Mouse (Mus musculus): ENCODE results near the gene Gnas. TPM values are rescaled to one million over a fixed set of nuclear protein-coding genes. Genes with fewer than 3 reads are reported as not detected.
"Not testable (repeated sequence)": the region's sequence is repeated elsewhere in the genome, so short reads cannot be mapped to it uniquely, and the experiment has no call there.

Gene Gnas
- total RNA-seq, 2 experiments from 2014 or later, result 3,043 to 3,192 TPM

DNA sequence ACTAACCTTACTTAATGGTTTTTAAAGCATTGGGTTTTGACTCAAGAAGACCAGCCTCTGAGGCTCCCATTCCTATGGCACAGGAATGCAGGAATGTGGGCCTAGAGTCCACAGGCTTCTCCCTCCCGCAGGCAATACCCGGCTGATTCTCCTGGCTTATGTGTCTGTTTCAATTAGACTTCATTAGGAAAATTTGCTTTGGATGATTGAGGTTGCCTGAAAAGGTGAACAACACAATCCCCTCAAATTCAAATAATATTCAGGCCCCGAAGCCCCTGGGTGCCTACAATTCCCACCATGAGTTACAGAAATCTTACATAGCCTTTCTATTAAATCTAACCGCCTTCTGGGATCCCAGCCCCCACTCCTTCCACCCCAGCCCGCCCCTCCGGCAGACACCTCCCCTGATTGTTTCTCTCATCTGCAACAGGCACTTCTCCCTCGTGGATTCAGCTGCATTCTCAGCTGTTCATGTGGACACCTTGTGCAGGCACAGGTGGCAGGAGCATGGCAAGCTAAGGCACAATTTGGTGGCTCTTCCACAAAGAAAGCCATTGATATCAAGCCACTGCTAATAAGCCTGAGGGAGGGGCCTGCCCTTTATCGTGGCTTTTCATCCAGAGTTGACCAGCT is 7.0 kb downstream of the Gnas start:
- no peak for DNase-seq (ENCODE audit: low spot score in 2 of 2)

DNA sequence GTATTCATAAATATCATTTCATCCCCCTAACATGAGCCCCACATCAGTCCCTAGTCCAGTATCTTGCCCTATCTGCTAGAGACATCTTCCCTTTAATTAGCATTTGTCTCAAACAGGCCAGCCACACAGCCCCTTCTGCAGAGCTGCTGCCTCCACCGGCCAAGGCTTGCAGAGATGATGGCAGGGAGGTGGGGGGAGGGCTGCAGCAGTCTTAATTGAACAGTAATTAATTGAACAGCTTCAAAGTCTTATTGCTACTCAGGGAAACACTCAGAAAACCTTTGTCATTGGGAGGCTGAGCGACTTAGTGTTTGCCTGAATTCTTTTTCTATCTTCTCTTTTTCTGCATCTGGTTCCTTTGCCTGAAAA is 7.5 kb downstream of the Gnas start:
- no peak for DNase-seq (ENCODE audit: low spot score in 2 of 2)

DNA sequence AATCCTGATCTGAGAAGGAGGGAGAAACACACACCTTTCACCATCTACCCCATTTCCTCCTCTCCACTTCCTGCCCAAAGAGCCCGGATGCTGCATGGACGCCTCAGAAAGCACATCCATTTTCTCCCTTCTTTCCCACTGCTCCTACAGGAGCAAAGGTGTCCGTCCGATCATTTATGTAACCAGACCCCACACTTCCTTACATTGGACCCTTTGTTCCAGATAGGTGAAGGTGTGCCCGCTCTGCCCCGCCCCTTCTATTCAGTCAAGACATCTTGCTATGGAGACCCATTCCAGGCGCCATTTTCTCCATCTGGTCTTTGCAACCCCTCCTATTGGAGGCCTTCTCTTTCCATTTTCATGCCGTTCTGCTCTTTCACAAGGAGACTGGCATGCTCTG is 10.3 kb downstream of the Gnas start:
- DNase-seq (ENCODE audit: low spot score in 2 of 2), result no peak

DNA sequence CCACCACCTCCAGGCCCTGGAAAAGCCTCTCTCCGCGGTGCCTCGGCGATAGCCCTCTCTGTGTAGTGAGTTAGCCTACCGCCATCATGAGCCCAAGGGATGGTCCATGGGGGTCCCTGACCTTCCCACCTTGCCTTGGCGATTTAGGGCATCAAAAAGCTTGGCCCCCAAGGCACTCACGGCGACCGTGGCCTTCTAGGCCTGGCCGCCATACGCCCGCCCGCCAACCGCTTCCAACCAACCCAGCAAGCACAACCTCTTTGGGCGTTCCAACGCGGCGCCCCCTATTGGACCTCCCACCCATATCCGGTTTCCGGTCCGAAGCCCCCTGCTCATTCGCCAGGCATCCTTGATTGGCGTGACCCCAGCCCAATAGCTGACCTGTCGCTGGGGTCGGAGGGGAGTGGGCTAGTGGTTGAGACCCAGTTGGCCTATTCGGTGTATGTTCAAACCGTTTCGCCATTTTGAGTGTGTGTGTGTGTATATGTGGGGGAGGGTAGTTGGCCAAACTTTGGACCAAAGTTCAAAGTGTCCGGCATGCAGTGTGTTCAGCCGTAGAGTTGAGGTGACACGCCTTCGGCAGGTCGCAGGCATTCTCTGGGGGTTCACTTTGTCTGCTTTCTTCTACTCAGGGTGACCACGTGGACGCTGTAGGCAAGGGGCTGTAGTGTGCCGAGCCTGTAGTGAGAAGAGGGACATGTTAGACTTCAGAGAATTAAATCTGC is 11.2 kb downstream of the Gnas start:
- DNase-seq (ENCODE audit: low spot score in 2 of 2), result peak; percentile 60 to 65

DNA sequence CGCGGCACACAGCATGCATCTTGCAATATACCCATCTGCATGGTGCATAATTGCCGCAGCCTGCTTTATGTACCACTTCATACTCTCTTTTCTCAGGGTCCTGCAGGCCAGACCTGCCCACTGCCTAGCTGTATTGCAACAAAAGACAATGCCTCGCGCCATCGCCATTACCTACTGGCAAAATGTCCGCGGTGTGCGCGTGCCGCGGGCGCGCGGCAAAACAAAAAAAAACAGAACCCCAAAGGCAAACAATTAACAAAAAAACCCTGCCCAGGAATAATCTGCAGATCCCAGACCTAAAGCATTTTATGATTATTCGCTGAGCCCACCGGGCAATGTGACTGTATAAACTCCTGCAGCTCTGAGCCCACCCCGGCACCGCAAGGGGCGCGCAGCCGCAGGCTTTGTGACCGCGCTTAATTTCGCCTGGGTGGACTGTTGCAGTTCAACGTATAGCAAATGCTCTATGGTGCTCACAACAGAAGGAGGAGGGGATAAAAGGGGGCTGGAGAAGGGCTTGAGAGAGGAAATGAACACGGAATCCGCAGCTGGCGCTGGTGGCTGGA is 11.9 kb downstream of the Gnas start:
- no peak for DNase-seq (ENCODE audit: low spot score in 2 of 2)

DNA sequence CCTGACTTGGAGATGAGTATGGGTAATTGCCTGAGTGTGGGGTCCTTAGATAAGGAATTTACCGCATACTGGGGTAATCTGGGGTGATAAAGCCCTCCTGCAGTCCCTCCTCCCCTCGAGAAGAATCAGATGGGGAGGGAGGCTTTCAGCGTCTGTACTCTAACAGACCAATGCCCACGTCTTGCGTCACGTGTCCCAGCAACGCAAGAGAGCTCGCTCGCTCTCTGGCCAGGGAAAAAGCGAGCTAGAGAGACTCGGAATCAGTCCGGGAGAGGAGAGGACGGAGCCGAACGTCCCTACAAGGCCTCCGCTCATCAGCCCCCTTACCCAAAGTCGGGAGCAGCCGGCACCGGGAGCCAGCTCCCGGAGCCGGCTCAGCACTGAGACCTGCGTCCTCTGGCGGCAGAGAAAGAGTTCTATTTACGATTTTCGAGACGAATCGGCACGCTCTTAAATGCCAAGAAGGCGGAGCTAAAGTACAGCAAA is 13.0 kb downstream of the Gnas start:
- DNase-seq (ENCODE audit: low spot score in 2 of 2), result no peak

DNA sequence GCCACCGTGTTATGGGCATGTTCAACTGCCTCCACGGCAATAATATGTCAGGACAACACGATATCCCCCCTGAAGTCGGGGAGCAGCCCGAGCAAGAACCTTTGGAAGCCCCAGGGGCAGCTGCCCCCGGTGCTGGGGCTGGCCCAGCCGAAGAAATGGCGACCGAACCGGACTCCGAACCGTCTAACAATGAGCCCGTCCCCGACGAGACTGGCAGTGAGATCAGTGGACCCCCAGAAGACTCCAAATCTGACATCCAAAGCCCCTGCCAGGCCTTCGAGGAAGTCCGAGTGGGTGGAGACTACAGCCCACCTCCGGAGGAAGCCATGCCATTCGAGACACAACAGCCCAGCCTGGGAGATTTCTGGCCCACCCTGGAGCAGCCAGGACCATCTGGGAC is 13.7 kb downstream of the Gnas start:
- DNase-seq (ENCODE audit: low spot score in 2 of 2), result no peak

DNA sequence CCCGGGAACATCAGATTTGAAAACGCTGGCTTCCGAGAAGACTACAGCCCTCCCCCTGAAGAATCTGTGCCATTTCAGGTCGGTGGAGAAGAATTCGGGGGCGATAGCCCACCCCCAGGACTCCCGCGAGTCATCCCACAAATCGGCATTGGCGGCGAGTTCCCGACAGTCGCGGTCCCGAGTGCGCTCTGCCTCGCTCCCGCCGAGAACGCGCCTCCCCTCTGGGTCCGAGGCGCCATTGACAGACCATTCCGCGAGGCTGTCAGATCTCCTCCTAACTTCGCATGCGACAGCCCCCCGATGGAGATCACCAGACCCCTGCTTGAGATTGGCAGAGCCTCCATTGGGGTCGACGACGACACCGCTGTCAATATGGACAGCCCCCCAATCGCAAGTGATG is 14.4 kb downstream of the Gnas start:
- DNase-seq (ENCODE audit: low spot score in 2 of 2), result no peak

DNA sequence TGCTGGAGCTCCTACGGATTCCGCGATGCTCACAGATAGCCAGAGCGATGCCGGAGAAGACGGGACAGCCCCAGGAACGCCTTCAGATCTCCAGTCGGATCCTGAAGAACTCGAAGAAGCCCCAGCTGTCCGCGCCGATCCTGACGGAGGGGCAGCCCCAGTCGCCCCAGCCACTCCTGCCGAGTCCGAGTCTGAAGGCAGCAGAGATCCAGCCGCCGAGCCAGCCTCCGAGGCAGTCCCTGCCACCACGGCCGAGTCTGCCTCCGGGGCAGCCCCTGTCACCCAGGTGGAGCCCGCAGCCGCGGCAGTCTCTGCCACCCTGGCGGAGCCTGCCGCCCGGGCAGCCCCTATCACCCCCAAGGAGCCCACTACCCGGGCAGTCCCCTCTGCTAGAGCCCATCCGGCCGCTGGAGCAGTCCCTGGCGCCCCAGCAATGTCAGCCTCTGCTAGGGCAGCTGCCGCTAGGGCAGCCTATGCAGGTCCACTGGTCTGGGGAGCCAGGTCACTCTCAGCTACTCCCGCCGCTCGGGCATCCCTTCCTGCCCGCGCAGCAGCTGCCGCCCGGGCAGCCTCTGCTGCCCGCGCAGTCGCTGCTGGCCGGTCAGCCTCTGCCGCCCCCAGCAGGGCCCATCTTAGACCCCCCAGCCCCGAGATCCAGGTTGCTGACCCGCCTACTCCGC is 15.1 kb downstream of the Gnas start:
- no peak for DNase-seq (ENCODE audit: low spot score in 2 of 2)

DNA sequence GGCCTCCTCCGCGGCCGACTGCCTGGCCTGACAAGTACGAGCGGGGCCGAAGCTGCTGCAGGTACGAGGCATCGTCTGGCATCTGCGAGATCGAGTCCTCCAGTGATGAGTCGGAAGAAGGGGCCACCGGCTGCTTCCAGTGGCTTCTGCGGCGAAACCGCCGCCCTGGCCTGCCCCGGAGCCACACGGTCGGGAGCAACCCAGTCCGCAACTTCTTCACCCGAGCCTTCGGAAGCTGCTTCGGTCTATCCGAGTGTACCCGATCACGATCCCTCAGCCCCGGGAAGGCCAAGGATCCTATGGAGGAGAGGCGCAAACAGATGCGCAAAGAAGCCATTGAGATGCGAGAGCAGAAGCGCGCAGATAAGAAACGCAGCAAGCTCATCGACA is 15.6 kb downstream of the Gnas start:
- DNase-seq (ENCODE audit: low spot score in 2 of 2), result no peak

DNA sequence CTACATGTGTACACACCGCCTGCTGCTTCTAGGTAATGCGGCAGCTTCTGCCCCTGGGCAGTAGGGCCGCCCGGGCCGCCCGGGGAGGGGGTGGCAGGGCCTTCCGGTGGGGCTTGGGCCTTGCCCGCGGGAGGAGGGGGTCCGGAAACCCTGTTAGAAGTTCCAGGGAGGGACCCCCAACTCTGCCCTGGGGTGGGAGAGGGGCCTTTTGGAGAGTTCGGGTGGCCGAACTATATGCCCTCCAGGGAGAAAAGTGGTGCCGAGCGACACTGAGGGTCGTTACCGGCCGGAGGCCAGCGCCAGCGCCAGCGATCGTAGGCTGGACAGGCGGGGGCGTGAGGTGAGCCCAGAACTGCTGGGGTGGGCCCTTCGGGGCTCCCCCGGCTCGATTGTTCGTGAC is 16.1 kb downstream of the Gnas start:
- no peak for DNase-seq (ENCODE audit: low spot score in 2 of 2)

DNA sequence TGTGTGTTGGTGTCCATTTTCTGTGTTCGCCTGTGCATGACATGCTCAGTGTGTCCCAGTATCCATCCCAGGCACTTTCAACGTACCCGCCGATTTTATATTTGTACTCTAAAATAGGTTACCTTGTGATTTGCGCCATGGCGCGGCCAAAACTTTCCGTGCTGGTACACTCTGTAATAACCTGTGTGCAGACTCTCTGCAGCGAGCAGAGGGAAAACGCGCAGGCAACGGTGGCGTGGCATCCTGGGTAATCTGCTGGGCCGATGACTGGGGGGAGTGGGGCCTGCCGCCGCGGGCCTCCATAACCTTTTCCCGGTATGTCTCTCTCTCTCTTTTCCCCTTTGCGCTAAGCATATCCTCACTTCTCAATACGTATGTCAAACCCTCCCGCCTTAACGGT is 16.5 kb downstream of the Gnas start:
- no peak for DNase-seq (ENCODE audit: low spot score in 2 of 2)

DNA sequence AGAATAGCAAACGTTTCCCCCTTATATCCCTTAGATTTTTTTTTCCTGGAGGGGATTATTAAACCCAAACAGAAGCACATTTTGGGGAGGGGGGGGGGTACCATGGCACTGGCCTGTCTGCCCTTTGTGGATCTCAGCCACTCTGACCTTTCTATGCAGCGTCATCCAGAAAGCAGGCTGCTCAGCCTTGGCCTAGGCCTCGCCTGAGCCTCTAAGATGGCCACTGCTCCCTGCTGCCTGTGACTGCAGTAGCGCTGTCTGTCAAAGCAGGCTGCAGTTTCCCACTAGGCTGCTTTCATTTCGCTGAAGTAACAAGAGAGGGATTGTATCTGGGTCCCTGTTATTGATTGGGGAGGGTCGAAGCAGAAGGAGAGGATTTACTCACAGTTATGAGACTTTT is 18.4 kb downstream of the Gnas start:
- no peak for DNase-seq (ENCODE audit: low spot score in 2 of 2)

DNA sequence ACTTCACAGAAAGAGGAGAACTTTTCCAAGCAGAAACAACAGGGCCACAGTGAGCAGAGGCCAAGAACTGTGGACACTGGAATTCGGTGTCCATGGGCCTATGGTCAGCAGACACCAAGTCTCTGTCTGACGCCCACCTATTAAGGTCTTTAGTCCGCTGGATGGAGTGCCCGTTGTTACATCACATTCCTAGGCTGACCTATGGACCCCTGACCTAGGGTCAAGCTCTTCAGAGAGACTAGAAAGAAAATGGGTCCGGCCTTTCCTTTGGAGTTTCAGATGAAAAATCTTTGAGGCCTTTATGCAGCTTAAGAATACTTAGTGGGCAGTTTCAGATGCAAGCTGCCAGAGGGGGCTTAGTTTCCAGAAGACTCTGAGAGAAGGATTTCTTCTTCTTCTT is 21.5 kb downstream of the Gnas start:
- no peak for DNase-seq (ENCODE audit: low spot score in 2 of 2)

DNA sequence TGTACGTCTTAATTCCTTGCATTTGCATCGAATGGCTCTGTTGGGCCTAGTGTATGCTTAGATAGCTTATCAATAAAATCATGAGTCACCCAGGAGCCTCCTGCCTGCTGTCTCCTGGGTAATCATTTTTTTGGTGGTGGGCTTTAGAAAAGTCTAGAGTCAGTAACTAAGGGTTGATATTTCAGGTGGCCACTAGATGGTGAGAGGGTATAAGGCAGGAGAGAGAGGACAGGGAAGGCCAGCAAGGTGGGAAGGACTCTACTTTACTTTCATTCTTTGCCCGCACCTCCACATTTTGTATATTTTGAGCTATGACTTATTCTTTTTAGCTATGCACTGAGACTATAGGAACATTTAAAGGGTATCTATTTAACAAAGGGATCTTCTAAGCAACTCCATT is 23.8 kb downstream of the Gnas start:
- DNase-seq (ENCODE audit: low spot score in 2 of 2), result no peak

DNA sequence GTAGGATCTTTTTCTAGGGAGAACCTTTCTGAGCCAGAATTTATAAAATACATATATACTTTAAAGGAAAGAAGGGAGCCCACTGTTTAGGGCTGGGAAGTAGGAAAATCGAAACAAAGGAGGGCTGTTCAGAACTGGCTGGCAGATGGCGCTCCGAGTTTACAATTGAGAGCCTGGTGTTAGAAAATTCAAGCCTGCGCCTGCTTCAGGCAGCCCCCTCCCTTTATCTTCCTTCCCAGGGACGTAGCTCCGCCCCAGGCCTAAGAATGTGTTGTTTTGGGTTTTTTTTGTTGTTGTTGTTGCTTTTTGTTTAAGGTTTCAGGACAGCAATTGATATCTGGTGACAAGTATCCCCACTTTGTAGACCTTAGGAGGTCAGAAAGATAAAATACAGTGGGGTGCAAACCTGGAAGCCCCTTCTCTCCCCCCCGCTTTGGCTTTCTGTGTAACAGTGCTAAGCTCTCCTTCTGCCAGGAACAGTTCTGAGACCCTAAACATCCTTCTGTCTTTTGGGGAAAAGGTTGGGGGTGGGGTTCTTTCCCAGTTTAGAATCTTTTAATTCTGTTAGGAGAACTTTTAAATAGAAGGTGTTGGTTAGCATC is 26.9 kb downstream of the Gnas start:
- no peak for DNase-seq (ENCODE audit: low spot score in 2 of 2)

DNA sequence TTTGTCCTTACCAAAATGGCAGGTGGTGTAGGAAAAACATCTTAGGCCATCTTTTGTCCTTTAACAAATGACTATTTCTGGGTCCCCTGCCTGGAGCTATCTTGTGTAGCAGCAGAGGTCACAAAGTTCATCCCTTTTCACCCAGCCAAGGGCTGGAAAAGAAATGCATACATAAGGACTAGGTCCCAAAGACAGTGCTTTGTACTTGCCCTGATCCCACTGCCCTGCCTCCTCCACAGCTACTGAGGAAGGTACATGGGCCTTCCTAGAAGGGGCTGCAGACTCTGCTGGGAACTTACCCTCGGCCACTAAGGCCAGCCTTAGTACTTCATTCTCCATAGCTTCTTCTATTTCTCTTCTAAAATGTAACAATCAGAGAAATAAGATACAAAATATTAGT is 27.5 kb downstream of the Gnas start:
- DNase-seq (ENCODE audit: low spot score in 2 of 2), result no peak

DNA sequence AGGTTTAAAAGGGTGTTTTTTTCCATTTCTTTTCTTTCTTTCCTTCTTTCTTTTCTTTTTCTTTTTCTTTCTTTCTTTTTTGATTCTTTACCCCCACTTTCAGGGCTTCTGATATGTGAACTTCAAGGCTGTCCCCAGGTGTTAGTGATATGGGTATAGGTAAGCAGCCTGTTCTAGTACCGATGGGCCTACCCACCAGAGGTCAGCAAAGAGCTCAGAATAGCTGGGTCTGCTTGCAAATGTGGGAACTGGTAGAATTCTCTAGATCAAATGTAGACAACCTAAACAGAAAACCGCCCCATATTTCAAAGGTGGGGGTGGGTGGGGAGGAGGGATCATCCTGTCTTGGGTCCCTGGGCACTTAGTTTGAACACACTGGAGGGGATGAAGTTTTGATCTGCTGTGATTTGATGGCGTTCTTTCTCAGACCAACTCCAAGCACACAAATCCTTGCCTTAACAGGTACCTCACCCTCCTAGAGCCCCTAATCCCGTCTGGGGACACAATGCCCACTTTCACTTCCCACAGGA is 28.1 kb downstream of the Gnas start:
- peak in 1 of 2 experiments; percentile 62 for DNase-seq (ENCODE audit: low spot score in 2 of 2)

DNA sequence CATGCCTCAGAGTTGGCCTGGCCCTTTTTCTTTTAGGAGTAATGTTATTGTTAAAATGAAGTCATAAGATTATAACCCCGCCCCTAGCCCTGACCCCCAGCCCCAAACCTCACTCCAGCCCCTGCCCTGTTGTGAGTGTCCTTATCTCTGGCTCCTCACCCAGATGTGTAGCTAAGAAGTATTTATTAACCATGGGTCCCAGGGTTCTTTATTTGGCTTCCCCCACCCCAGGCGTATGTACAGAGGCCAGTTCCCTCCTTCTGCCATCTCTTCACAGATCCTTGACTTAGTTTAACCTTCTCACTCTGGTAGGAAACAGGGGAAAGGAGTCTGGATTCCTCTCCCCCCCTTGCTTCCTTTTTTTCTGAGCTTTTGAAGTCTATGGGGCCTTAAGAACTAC is 28.5 kb downstream of the Gnas start:
- no peak for DNase-seq (ENCODE audit: low spot score in 2 of 2)

DNA sequence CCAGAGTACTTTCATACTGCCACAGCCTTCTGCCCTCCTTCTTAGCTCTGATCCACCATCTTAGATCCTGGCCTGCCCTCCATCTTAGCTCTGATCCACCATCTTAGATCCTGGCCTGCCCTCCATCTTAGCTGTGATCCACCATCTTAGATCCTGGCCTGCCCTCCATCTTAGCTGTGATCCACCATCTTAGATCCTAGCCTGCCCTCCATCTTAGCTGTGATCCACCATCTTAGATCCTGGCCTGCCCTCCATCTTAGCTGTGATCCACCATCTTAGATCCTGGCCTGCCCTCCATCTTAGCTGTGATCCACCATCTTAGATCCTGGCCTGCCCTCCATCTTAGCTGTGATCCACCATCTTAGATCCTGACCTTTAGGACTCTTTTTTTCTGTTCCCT is 31.3 kb downstream of the Gnas start:
- not testable (repeated sequence) for DNase-seq (ENCODE audit: low spot score in 2 of 2)

DNA sequence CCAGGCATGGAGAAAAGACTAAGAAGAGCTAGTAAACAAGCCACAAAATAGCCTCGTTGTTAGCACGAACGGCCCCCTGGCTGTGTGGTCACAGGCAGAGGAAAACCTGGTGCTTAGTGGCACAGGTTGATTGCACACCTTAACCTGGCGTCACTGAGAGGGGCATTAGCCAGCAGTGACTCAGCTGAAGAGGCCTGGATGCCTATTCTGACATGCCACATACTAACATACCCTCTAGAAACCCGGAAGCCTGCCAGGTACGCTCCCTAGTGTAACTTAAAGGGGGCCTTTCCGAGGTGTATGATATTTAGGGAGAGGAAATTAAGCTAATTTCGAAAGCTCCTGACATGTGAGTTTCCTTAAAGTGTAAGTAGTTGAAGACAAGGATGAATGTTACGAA is 32.5 kb downstream of the Gnas start:
- DNase-seq (ENCODE audit: low spot score in 2 of 2), result no peak

DNA sequence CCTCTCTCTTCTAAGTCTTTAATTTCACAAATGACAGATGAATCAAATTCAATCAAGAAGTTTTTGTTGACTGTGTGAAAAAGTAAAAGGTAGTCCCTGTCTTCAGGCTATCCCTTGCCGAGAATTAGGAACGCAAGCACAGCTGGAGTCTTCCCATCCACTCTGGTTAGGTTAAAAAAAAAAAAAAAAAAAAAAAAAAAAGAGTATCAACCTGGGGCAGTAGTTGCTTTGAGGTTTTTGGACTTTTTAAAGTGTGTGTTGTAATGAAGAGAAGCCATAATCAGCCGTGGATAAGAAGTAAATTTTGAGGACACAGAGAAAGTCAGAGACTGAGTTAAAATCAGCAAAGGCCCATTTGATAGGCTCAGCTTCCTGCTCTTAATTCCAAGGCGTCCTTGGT is 41.9 kb downstream of the Gnas start:
- DNase-seq (ENCODE audit: low spot score in 2 of 2), result no peak

All from adrenal gland, postnatal 4 days (tissue).